Mouse (Mus musculus): ENCODE measurements at regions not wholly inside any gene's neighbourhood (a gene's known extent, or its start where the extent isn't known, plus 50 kb on each side); places are given as distances from the start of the nearest gene placed in this dataset.

DNA sequence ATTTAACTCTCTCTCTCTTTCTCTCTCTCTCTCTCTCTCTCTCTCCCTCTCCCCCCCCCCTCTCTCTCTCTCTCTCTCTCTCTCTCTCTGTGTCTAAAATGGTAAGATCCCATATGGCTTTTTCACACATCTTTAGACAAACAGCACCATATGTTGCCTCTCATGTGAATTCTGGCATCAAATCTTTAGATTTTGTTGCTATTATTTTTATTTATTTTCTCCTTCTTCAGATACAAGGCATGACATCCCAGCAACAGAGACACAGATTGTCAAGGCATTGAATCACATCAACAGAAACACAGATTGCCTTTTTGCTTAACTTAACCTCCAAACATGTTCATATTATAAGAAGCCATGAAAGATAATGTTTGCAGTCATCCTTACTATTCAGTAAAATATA lies 85.6 kb downstream of the Alg10b start:
- DNase-seq = no peak
- Histone ChIP-seq H3K4me3 (replicated peaks; ENCODE audit: insufficient read depth, low read depth, low read length) (no peak overlapping the region), H3K27ac (ENCODE audit: insufficient read depth, low read length) (no peak overlapping the region), H3K27me3 (ENCODE audit: control insufficient read depth, insufficient read depth, low read length) (no peaks in the 10 kb centered on the region), H3K4me1 (ENCODE audit: control insufficient read depth, insufficient read depth, low read length) (no peaks in the 10 kb centered on the region)
- no peak for TF ChIP-seq CTCF (IDR thresholded peaks at IDR 0.05; ENCODE audit: borderline replicate concordance, insufficient read depth, low read depth, low read length)
- TF ChIP-seq POLR2A (IDR thresholded peaks at IDR 0.05; ENCODE audit: borderline replicate concordance, insufficient read depth, low read length) = no peak

DNA sequence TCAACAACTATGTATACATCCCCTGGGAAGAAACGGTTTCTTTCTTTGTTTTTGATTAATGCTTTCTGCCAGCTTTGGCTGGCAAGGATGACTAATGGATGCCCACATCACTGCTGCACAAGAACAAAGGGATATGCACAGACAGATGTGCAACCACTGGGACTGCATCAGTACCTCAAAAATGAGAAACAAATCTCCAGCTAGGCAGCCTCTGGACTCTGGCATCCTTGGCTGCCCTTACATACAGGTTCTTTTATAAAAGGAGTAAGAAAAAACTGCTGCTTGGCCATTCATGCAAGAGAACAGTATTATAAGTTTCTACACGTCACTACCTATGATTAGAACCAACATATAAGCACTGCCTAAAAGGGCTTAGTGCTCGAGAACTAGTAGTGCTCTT lies 97.7 kb downstream of the Alg10b start:
- no peak for TF ChIP-seq CTCF (IDR thresholded peaks at IDR 0.05; ENCODE audit: borderline replicate concordance, insufficient read depth, low read depth, low read length)
- WGBS = 34% methylated on average over 3 of the region's 3 CpGs
- DNase-seq = no peak
- H3K4me1 ChIP-seq (ENCODE audit: control insufficient read depth, insufficient read depth, low read length) = no peaks in the 10 kb centered on the region
- H3K27me3 ChIP-seq (ENCODE audit: control insufficient read depth, insufficient read depth, low read length) = no peaks in the 10 kb centered on the region
- no peak overlapping the region for H3K27ac ChIP-seq (ENCODE audit: insufficient read depth, low read length)
- no peak overlapping the region for H3K4me3 ChIP-seq (replicated peaks; ENCODE audit: insufficient read depth, low read depth, low read length)

DNA sequence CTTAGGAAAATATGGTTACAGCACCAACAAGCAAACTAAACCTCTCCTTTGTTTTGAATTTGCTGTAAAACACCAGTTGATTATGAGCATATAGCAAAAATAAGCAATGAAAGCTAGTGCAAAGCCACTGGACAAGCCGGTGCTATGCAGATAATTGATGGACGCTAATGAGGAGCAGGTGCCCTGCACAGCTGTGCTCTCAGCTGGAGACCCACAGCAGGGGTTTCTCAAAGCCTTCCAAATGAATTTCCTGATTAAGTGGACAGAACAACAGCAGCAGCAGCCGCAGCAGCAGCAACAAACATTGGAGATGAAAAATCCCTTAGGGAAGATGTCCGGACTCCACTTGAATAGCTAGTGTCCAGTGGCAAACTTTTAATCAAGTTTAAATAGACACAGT lies 109.2 kb downstream of the Alg10b start:
- 7% methylated on average over 4 of the region's 4 CpGs for WGBS
- no peak overlapping the region for H3K27ac ChIP-seq (ENCODE audit: insufficient read depth, low read length)
- TF ChIP-seq POLR2A (IDR thresholded peaks at IDR 0.05; ENCODE audit: borderline replicate concordance, insufficient read depth, low read length) = no peak
- no peak for TF ChIP-seq CTCF (IDR thresholded peaks at IDR 0.05; ENCODE audit: borderline replicate concordance, insufficient read depth, low read depth, low read length)
- no peak overlapping the region for H3K4me3 ChIP-seq (replicated peaks; ENCODE audit: insufficient read depth, low read depth, low read length)
- DNase-seq = no peak
- H3K27me3 ChIP-seq (ENCODE audit: control insufficient read depth, insufficient read depth, low read length) = no peaks in the 10 kb centered on the region
- no peaks in the 10 kb centered on the region for H3K4me1 ChIP-seq (ENCODE audit: control insufficient read depth, insufficient read depth, low read length)

DNA sequence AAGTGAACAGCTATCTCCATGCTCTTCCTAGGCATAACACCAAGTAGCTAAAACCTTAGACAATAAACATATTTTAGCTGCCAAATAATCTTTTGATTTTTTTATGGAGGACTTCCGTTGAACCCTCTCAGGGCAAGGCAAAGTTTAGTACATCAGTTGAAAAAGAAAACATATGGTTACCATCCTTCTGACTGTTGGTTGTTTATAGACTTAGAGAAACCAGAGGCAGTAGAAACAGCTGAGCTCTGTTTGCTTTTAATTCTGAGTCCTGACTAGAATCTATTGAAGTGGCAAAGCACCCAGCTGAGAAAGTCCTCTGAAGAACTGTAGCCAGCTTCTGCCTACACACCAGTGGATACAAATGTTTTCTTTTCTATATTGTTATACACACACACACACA lies 109.7 kb downstream of the Alg10b start:
- no peak for DNase-seq
- no peaks in the 10 kb centered on the region for H3K4me1 ChIP-seq (ENCODE audit: control insufficient read depth, insufficient read depth, low read length)
- H3K27me3 ChIP-seq (ENCODE audit: control insufficient read depth, insufficient read depth, low read length) = no peaks in the 10 kb centered on the region
- no peak for TF ChIP-seq POLR2A (IDR thresholded peaks at IDR 0.05; ENCODE audit: borderline replicate concordance, insufficient read depth, low read length)
- no peak for TF ChIP-seq CTCF (IDR thresholded peaks at IDR 0.05; ENCODE audit: borderline replicate concordance, insufficient read depth, low read depth, low read length)
- H3K27ac ChIP-seq (ENCODE audit: insufficient read depth, low read length) = no peak overlapping the region
- WGBS = 29% methylated on average over 1 of the region's 1 CpGs
- H3K4me3 ChIP-seq (replicated peaks; ENCODE audit: insufficient read depth, low read depth, low read length) = no peak overlapping the region

DNA sequence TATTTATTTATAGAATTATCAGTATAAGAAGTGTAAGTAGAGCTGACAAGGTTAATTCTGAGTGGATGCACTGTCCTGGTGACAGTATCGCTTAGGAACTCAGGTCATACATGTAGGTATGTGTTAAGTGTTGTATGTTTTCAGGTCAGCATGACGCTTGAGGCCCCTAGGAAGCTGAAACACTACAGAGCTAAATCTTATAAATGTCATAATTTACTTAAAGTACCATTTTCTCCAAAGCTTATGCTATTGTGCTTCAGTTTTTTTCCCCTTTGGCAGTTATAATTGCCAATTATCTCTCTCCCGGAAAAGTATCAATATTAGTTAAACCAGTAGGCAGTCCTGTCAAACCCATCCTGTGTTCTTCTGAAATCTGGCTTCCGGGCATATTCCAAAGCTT lies 110.3 kb downstream of the Alg10b start:
- H3K27ac ChIP-seq (ENCODE audit: insufficient read depth, low read length) = no peak overlapping the region
- no peak for DNase-seq
- H3K27me3 ChIP-seq (ENCODE audit: control insufficient read depth, insufficient read depth, low read length) = no peaks in the 10 kb centered on the region
- TF ChIP-seq POLR2A (IDR thresholded peaks at IDR 0.05; ENCODE audit: borderline replicate concordance, insufficient read depth, low read length) (no peak), CTCF (IDR thresholded peaks at IDR 0.05; ENCODE audit: borderline replicate concordance, insufficient read depth, low read depth, low read length) (no peak)
- 68% methylated on average over 4 of the region's 4 CpGs for WGBS
- no peaks in the 10 kb centered on the region for H3K4me1 ChIP-seq (ENCODE audit: control insufficient read depth, insufficient read depth, low read length)
- no peak overlapping the region for H3K4me3 ChIP-seq (replicated peaks; ENCODE audit: insufficient read depth, low read depth, low read length)

GRCm38 (mm10) chr15:90335506-90335905 lies 111.4 kb downstream of the Alg10b start:
- Histone ChIP-seq H3K4me1 (ENCODE audit: control insufficient read depth, insufficient read depth, low read length) (no peaks in the 10 kb centered on the region), H3K27me3 (ENCODE audit: control insufficient read depth, insufficient read depth, low read length) (no peaks in the 10 kb centered on the region), H3K4me3 (replicated peaks; ENCODE audit: insufficient read depth, low read depth, low read length) (no peak overlapping the region), H3K27ac (ENCODE audit: insufficient read depth, low read length) (no peak overlapping the region)
- 73% methylated on average over 7 of the region's 7 CpGs for WGBS
- no peak for DNase-seq
- TF ChIP-seq POLR2A (IDR thresholded peaks at IDR 0.05; ENCODE audit: borderline replicate concordance, insufficient read depth, low read length) (no peak), CTCF (IDR thresholded peaks at IDR 0.05; ENCODE audit: borderline replicate concordance, insufficient read depth, low read depth, low read length) (no peak)

GRCm38 (mm10) chr15:90340089-90340488 lies 116.0 kb downstream of the Alg10b start:
- no peak overlapping the region for H3K4me3 ChIP-seq (replicated peaks; ENCODE audit: insufficient read depth, low read depth, low read length)
- H3K4me1 ChIP-seq (ENCODE audit: control insufficient read depth, insufficient read depth, low read length) = no peaks in the 10 kb centered on the region
- TF ChIP-seq CTCF (IDR thresholded peaks at IDR 0.05; ENCODE audit: borderline replicate concordance, insufficient read depth, low read depth, low read length) = no peak
- TF ChIP-seq POLR2A (IDR thresholded peaks at IDR 0.05; ENCODE audit: borderline replicate concordance, insufficient read depth, low read length) = no peak
- no peak overlapping the region for H3K27ac ChIP-seq (ENCODE audit: insufficient read depth, low read length)
- 96% methylated on average over 1 of the region's 1 CpGs for WGBS
- no peaks in the 10 kb centered on the region for H3K27me3 ChIP-seq (ENCODE audit: control insufficient read depth, insufficient read depth, low read length)
- DNase-seq = no peak

DNA sequence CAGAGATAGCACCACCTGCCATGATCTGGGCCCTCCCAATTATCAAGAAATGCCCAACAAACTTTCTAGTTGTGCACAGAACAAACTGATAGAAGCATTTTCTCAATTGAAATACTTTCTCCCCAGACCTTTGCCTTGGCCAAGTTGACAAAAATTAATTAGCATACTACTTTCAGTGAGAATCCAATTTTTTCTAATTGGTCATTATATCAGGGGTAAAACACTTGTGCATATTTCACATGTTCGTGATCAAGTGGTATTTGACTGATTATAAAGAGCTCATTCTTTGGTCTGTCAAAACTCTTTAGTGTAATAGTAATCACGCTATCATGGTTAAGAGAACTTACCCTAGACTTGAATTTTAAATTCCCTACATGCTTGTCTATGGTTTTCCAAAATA lies 117.2 kb downstream of the Alg10b start:
- DNase-seq = no peak
- Histone ChIP-seq H3K27ac (ENCODE audit: insufficient read depth, low read length) (no peak overlapping the region), H3K4me3 (replicated peaks; ENCODE audit: insufficient read depth, low read depth, low read length) (no peak overlapping the region), H3K4me1 (ENCODE audit: control insufficient read depth, insufficient read depth, low read length) (no peaks in the 10 kb centered on the region), H3K27me3 (ENCODE audit: control insufficient read depth, insufficient read depth, low read length) (no peaks in the 10 kb centered on the region)
- TF ChIP-seq POLR2A (IDR thresholded peaks at IDR 0.05; ENCODE audit: borderline replicate concordance, insufficient read depth, low read length) = no peak
- TF ChIP-seq CTCF (IDR thresholded peaks at IDR 0.05; ENCODE audit: borderline replicate concordance, insufficient read depth, low read depth, low read length) = no peak
- 78% methylated on average over 2 of the region's 2 CpGs for WGBS

DNA sequence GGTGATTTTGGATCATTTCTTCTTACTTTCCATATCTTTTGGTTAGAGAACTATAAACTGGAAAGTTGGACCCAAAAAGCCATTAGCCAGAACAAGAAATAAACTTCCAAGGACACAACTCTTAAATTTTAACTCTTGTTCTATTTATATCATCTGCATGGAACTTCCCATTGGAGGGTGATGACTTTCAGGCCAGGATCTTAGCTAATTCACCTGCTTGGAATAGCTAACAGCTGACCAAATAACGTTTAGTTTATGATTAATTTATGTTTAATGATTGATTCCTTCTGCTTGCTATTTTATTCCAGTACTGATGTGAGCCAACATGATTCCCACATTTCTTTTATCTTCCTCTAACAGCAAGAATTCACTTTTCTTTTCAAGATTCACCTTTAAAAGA lies 119.7 kb downstream of the Alg10b start:
- Histone ChIP-seq H3K4me3 (replicated peaks; ENCODE audit: insufficient read depth, low read depth, low read length) (no peak overlapping the region), H3K27me3 (ENCODE audit: control insufficient read depth, insufficient read depth, low read length) (no peaks in the 10 kb centered on the region), H3K27ac (ENCODE audit: insufficient read depth, low read length) (no peak overlapping the region), H3K4me1 (ENCODE audit: control insufficient read depth, insufficient read depth, low read length) (no peaks in the 10 kb centered on the region)
- WGBS = 79% methylated on average over 1 of the region's 1 CpGs
- DNase-seq = no peak
- TF ChIP-seq POLR2A (IDR thresholded peaks at IDR 0.05; ENCODE audit: borderline replicate concordance, insufficient read depth, low read length) (no peak), CTCF (IDR thresholded peaks at IDR 0.05; ENCODE audit: borderline replicate concordance, insufficient read depth, low read depth, low read length) (no peak)

Data from cerebellum, adult 2 months (tissue).